Mouse (Mus musculus): Measurements from ENCODE around the gene Bid. TPM values are rescaled to one million over a fixed set of nuclear protein-coding genes. Genes with fewer than 3 reads are reported as not detected.

The Bid gene
- total RNA-seq, 2 experiments from 2014 or later = 20.9 to 23.2 TPM

Other genes starting within 250 kb of the Bid start
- 10 to 100 TPM; 42.8 to 46.3 TPM for gene Slc25a18, start 143.3 kb downstream of the Bid start, total RNA-seq (2021)
- gene Atp6v1e1, start 94.1 kb downstream of the Bid start, total RNA-seq (2021) = 100 to 1,000 TPM; 355 to 367 TPM
- 10 to 100 TPM; 45.1 to 52.0 TPM for gene Bcl2l13, start 80.6 kb downstream of the Bid start, total RNA-seq (2021)
- gene Mical3, start 214.1 kb upstream of the Bid start, total RNA-seq (2021) = 10 to 100 TPM; 90.1 to 98.8 TPM

Data from layer of hippocampus, postnatal 10 days (tissue).